Mouse (Mus musculus): ENCODE results near the gene Naip5.
"Not testable (repeated sequence)": the region's sequence is repeated elsewhere in the genome, so short reads cannot be mapped to it uniquely, and the experiment has no call there.

The Naip5 gene

GRCm38 (mm10) chr13:100246223-100246622, at the start of gene Naip5:
Gene Naip5, minus strand, starts transcription at chr13:100246323.
- DNase-seq (ENCODE audit: low spot score), result not testable (repeated sequence)

DNA sequence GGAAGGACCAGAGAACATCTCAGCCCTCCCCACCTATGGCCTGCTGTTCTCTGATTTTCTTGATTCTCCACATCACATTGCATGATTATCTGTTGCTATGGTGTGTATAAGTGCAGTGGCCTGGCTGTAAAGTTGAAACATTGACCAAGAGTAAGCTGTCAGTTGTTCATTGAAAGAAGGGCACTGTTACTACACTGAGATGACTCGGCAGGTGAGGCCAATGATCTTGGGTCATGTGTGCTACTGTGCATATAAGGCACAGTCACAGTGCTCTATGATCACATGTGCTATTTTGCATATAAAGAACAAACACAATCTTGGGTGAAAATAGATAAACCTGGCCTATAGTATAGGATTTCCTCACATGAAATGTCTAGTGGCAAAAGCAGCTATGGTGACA, 38.5 kb upstream of the Naip5 start:
- no peak for DNase-seq (ENCODE audit: low spot score)

DNA sequence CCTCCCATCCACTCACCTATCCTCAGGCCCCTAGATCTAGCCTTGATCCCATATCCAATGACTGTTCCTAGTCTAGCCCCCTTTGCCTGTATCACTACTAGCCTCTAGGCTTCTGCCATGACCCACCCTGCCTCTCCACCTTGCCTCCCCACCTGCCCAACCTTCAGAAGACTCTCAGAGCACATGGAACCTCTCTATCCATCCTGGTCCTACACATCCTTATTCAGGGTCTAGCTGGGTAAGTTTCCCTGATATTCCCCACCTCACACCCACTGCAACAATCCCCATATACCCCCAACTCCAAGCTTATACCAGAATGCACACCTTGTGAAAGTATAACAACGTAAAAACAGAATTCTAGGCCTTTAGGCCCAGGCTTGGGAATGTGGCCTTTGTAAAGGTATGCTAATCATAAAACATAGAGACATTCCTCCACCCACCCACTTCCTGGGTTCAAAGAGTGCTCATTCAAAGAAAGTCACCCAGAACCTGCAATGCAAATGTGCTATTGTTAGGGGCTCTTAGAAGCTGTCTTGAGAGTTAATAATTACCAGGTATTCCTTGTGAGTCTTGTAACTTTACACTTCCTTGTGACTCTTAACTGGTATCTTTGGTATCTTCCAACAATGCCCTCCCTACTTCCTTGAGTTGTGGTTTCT, 25.5 kb upstream of the Naip5 start:
- DNase-seq (ENCODE audit: low spot score), result not testable (repeated sequence)

- DNase-seq (ENCODE audit: low spot score), result not testable (repeated sequence)
Observed at GRCm38 (mm10) chr13:100256996-100257395, 10.9 kb upstream of the Naip5 start.

DNA sequence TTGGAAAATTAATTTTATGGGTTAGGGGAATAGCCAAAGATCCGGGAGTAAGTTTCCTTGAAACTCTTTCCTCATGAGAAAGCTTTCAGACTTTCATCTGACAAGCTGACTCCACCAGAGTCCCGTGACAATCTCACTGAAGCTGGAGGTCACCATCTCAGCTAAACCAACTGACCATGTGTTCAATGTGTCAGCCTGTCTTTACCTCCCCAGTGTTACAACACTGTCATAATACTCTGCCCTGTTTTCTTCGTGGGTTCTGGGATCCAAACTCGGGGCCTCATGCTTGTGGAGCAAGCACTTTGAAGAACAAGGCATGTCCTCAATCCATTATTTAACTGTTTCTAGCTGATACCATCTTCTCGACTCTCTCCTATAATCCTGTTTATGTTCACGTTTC, 9.8 kb upstream of the Naip5 start:
- not testable (repeated sequence) for DNase-seq (ENCODE audit: low spot score)

DNA sequence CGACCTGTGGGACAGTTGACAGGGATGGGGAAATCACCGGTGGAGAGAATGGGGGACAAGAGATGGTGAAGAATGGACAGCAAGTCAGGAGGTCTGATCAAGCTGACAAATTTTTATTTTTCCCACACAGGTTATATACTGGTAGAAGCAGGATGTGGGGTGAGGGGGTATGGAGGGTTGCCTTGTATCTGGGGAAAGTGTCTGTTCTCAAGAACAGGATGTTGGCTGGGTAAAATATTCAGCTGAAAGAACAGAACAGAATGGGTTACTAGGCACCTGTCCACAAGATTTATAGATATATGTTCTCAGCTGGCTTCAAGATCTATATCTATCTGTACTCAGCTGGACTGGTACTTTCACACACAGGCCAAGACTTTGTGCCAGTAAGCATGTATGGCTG, 5.8 kb upstream of the Naip5 start:
- DNase-seq (ENCODE audit: low spot score), result not testable (repeated sequence)

GRCm38 (mm10) chr13:100246896-100247519, 885 bp upstream of the Naip5 start:
- DNase-seq (ENCODE audit: low spot score), result not testable (repeated sequence)

- no peak for DNase-seq (ENCODE audit: low spot score)
Observed at GRCm38 (mm10) chr13:100243702-100244101, 2.4 kb downstream of the Naip5 start.

DNA sequence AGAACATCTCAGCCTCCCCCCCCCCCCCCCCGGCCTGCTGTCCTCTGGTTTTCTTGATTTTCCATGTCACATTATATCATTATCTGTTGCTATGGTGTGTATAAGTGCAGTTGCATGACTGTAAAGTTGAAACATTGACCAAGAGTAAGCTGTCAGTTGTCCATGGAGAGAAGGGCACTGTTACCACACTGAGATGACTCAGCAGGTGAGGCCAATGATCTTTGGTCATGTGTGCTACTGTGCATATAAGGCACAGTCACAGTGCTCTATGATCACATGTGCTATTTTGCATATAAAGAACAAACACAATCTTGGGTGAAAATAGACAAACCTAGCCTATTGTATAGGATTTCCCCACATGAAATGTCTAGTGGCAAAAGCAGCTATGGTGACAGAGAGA, 32.4 kb downstream of the Naip5 start:
- not testable (repeated sequence) for DNase-seq (ENCODE audit: low spot score)

DNA sequence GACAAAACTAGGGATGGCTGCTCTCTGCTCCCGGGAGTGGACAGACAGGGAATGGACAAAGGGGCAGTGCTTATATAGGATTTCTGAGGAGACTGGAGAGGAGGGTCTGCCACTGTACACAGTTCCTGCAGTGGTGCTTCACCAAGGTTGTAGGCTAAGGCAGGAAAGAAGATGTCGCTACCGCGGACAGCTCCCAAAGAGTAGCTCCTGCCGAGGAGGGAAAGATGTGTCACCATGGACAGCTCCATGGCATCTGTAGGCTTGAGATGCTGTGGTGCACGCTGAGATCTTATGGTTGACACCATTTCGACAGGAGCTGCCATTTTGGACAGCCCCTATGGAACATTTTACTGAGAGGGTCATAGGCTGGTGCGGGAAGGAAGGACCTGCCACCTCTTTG, 35.6 kb downstream of the Naip5 start:
- DNase-seq (ENCODE audit: low spot score), result peak; percentile 78

DNA sequence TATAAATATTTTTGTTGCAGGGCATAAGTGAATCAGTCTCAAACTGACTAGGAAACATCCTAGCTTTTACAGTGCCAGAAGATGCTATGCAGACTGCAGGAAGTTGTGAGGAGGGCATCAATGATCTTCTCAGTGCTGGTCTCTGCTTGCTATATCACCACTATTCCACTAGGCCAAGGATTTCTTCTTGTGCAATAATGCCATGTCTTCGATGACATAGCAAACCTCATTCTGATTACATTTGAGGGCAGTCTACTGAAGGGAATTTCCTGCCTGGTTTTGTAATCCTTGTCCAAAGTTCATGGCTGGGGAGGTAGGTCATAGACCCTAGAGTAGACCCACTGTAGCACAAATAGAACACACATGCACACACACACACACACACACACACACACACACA, 42.8 kb downstream of the Naip5 start:
- DNase-seq (ENCODE audit: low spot score), result no peak

DNA sequence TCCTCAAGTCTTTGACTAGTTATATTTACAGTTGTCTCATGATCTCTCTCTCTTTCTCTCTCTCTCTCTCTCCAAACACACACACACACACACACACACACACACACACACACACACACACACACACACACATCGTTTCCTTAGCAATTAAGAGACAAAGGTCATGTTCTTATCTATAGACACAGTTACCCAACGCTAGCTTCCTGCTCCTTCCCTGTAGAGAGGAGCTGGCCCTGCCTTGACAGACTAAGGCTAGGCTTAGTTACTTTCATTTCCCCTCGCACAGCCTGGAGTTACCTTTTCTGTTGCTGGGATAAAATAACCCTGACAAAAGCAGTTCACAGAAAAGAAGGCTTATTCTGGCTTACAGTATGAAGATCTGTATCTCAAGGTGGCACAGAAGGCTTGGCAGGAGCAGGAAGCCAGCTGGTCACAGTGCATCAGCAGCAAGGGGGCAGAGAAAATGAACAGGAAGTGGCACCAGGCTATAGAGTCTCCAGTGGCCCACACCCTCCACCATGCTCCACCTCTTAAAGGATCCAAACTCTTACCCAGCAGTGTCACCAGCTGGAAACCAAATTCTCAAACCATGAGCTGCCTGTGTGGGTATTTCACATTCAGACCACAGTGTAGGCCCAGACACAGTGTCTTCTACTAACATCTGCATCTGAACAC, 44.3 kb downstream of the Naip5 start, which contains the start of gene Naip2:
Gene Naip2 (minus strand): TSS at position 434 of the 675 bp plus-strand sequence.
- DNase-seq (ENCODE audit: low spot score), result not testable (repeated sequence)

GRCm38 (mm10) chr13:100200778-100201177, 45.3 kb downstream of the Naip5 start:
- DNase-seq (ENCODE audit: low spot score), result no peak

DNA sequence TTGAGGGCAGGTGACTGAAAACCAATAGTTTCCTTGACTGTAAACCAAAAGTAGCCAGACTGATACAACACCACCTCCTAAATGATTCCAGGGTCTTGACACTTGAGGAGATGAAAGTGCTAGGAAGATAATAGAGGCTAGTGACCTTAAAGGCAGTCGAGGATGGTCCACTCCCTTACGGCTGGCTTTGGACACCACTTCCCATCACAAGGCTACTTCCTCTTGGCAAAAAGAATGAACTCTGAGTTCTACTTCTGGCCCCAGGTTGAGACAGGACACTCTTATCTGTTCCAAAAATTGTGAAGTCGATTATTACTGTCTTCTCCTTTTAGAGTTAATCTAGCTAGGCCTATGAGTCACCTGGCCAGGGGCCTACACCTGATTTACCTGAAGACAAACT, 50.7 kb downstream of the Naip5 start:
- DNase-seq (ENCODE audit: low spot score), result no peak

GRCm38 (mm10) chr13:100183111-100183510, 63.0 kb downstream of the Naip5 start:
- not testable (repeated sequence) for DNase-seq (ENCODE audit: low spot score)

- DNase-seq (ENCODE audit: low spot score), result not testable (repeated sequence)
Observed at GRCm38 (mm10) chr13:100174360-100174759, 71.8 kb downstream of the Naip5 start.

DNA sequence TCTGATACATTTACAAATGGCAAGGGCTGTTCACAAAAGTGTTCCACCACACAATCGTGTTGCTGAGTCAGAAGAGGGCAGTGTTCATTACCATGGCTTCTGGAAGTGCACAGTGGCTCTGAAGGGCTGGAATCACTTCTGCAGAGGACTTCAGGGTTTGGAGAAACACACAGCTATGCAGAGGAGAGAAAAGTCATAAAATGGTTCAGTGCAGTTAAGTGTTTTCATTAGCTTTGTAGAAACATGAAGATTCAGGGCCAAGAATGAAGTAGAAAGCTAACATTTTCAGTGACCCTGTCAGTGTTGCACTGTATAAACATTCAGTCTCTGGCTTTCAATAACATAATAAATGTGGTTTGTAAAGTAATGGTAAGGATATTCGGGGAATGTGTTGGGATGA, 79.7 kb downstream of the Naip5 start:
- DNase-seq (ENCODE audit: low spot score), result not testable (repeated sequence)

- DNase-seq (ENCODE audit: low spot score), result not testable (repeated sequence)
Observed at GRCm38 (mm10) chr13:100162467-100162866, 83.7 kb downstream of the Naip5 start.
